Mouse (Mus musculus) MEL (cell line): ENCODE data around the gene Pld1.

ENCODE experiments used
- BHLHE40 ChIP-seq: IDR thresholded peaks from 2 replicates; pipeline ENCODE4 v1.6.1; 2012; ENCODE audit warnings: low read depth, mild to moderate bottlenecking, inconsistent platforms, low read length, improper control_type of control experiment, borderline replicate concordance
- CTCF ChIP-seq, 3 experiments: IDR thresholded peaks in 2 of 3; conservative IDR thresholded peaks in 1 of 3; 2 replicates each; pipeline ENCODE4 v1.5.1; 2011 to 2012; ENCODE audit warnings: low read length in 3 of 3, low read depth in 2 of 3, mild to moderate bottlenecking in 2 of 3, improper control_type of control experiment in 1 of 3, inconsistent platforms in 1 of 3, mixed read lengths in 1 of 3, moderate library complexity in 1 of 3; ENCODE audit not compliant: control insufficient read depth in 1 of 3, insufficient read depth in 1 of 3, poor library complexity in 1 of 3, severe bottlenecking in 1 of 3
- POLR2A ChIP-seq, 2 experiments: IDR thresholded peaks; 2 replicates each; pipeline ENCODE4 v1.6.1; 2011 to 2012; ENCODE audit warnings: low read length in 2 of 2, mild to moderate bottlenecking in 2 of 2, control low read depth in 1 of 2, improper control_type of control experiment in 1 of 2, low read depth in 1 of 2, moderate library complexity in 1 of 2; ENCODE audit not compliant: control insufficient read depth in 1 of 2, insufficient read depth in 1 of 2, poor library complexity in 1 of 2
- UBTF ChIP-seq: IDR thresholded peaks from 2 replicates; pipeline ENCODE4 v1.6.1; 2012; ENCODE audit warnings: low read depth, mild to moderate bottlenecking, inconsistent platforms, low read length, improper control_type of control experiment, moderate library complexity, borderline replicate concordance; ENCODE audit not compliant: insufficient read depth

DNA sequence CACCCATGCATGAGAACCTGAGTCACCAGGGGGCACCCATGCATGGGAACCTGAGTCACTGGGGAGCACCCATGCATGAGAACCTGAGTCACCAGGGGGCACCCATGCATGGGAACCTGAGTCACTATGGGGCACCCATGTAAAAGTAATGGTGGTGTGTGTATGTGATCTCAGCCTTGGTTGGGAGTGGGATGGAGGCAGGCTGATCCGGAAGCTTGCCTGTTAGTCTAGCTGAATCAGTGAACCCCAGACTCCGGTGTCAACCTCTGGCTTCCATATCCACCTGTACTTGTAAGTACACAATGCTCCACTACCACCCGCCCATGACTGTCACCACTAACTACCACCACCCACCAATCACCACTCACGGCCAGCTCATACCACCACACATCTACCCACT lies 223.9 kb downstream of the Pld1 start:
- TF ChIP-seq BHLHE40: no peak
- TF ChIP-seq UBTF: no peak
- no peak for TF ChIP-seq POLR2A (IDR thresholded peaks at IDR 0.05; ENCODE audit: control insufficient read depth in 1 of 2, insufficient read depth in 1 of 2, low read depth in 1 of 2, low read length in 2 of 2, poor library complexity in 1 of 2)
- no peak for TF ChIP-seq CTCF (IDR thresholded peaks at IDR 0.05 in 2 of 3, conservative IDR thresholded peaks at IDR 0.05 in 1 of 3; ENCODE audit: control insufficient read depth in 1 of 3, insufficient read depth in 1 of 3, low read depth in 2 of 3, low read length in 3 of 3, poor library complexity in 1 of 3, severe bottlenecking in 1 of 3)
